Mouse (Mus musculus): ENCODE measurements around the gene Vmn1r91.
"Not testable (repeated sequence)": the region's sequence is repeated elsewhere in the genome, so short reads cannot be mapped to it uniquely, and the experiment has no call there.

DNA sequence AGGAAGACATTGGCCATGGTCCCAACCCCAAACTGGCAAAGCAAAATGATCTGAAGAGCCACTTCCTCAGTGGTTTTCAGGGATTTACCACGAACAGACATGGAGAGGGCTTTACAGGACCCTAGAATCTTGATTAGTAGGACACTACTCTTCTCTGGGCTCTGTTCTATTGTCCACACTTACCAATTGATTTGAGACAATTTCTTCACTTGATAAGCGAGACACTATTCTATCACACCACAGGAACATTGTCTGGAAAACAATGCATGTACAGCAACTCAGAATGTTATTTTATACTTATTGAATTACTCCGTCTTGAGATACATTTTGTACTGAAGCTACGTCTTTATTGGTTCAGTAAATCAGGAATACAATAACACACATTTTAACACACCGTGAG, 39.5 kb downstream of the Vmn1r91 start, which contains the start of gene Vmn1r93:
- not testable (repeated sequence) for TF ChIP-seq POLR2A (IDR thresholded peaks at IDR 0.05; ENCODE audit: borderline replicate concordance, low read depth, low read length); CTCF (IDR thresholded peaks at IDR 0.05; ENCODE audit: low read depth, low read length)

Data from bone marrow macrophage, adult 2 months (primary cell).